ENCODE assay signal across 1 mouse cellular context in the genomic region with DNA sequence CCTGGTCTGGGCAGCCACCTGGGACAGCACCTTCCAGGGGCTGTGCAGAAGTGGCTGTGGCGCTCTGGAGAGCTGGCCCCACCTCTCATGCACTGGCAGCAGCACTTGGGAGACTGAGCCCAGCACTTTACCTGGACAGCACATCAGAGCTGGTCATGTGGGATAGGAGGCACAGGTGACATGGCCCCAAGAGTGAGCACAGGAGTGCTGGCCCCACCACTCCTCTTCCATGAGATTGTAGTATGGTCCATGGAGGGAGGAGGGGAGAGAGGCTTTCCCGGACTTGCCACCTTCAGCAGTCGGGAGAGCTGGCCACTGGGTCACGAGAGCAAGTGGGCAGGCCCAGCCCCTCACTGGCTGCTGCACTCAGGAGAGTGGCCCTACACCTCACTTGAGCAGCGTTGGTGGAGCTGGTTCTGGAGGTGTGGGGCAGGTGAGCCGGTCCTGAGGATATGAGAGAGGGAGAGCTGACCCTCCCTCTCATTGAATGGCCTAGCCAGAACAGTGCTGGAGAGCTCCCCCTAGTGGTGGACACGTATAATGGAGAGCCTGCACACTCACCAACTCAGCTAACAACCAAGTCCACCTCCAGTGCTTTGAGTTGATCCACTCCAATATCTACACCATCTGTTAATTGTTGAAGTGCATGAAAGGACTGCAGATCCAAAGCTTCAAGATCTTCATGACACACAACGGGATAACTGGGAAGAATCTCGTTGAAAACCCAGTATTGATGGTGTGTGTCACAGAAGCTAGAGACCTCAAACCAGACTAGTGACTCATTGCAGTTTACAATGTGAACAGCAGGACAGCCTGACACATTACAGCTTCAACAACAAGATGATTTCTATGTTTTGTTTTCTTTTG.
TF ChIP-seq lines count a peak whose summit lies in the region.

No protein-coding gene starts in this region.

TF ChIP-seq in CH12.LX, 34 proteins besides CTCF, POLR2A, EP300 and RAD21:
- TF ChIP-seq JUND (conservative IDR thresholded peaks at IDR 0.05; ENCODE audit: low read depth, low read length) (no peak), SMC3 (IDR thresholded peaks at IDR 0.05; ENCODE audit: low read depth, low read length) (peak; percentile 26; the same call in 1 of the 2 replicates)
